Mouse (Mus musculus): Measurements from ENCODE around the gene Krtap7-1. TPM values are rescaled to one million over a fixed set of nuclear protein-coding genes. Genes with fewer than 3 reads are reported as not detected.

The Krtap7-1 gene
- total RNA-seq (2021), result under 1 TPM in 1 of 2 experiments, not detected in 1; 0.56 TPM
- long read RNA-seq, experiment 1, result 0 reads
- long read RNA-seq, experiment 2, result 0 reads

- DNase-seq, result no peak
Measured at GRCm38 (mm10) chr16:89508223-89508622, at the start of gene Krtap7-1. Gene Krtap7-1, minus strand, starts transcription at chr16:89508323.

GRCm38 (mm10) chr16:89550298-89550697, 42.2 kb upstream of the Krtap7-1 start:
- DNase-seq, result no peak

- DNase-seq, result no peak
Measured at GRCm38 (mm10) chr16:89538031-89538484, 29.9 kb upstream of the Krtap7-1 start.

GRCm38 (mm10) chr16:89537349-89537748, 29.2 kb upstream of the Krtap7-1 start:
- no peak for DNase-seq

- DNase-seq, result no peak
Measured at GRCm38 (mm10) chr16:89530547-89530946, 22.4 kb upstream of the Krtap7-1 start.

- DNase-seq, result no peak
Measured at GRCm38 (mm10) chr16:89529846-89530245, 21.7 kb upstream of the Krtap7-1 start.

- no peak for DNase-seq
Measured at GRCm38 (mm10) chr16:89528380-89528779, 20.3 kb upstream of the Krtap7-1 start.

- DNase-seq, result no peak
Measured at GRCm38 (mm10) chr16:89520996-89521395, 12.9 kb upstream of the Krtap7-1 start.

GRCm38 (mm10) chr16:89520555-89520954, 12.4 kb upstream of the Krtap7-1 start:
- DNase-seq, result no peak

- no peak for DNase-seq
Measured at GRCm38 (mm10) chr16:89520091-89520490, 12.0 kb upstream of the Krtap7-1 start.

- peak; percentile 26 for DNase-seq
Measured at GRCm38 (mm10) chr16:89517635-89518034, 9.5 kb upstream of the Krtap7-1 start.

GRCm38 (mm10) chr16:89513431-89513830, 5.3 kb upstream of the Krtap7-1 start:
- DNase-seq, result no peak

GRCm38 (mm10) chr16:89503571-89503970, 4.6 kb downstream of the Krtap7-1 start:
- DNase-seq, result no peak

- no peak for DNase-seq
Measured at GRCm38 (mm10) chr16:89501870-89502269, 6.3 kb downstream of the Krtap7-1 start.

- DNase-seq, result no peak
Measured at GRCm38 (mm10) chr16:89497002-89497401, 11.1 kb downstream of the Krtap7-1 start.

GRCm38 (mm10) chr16:89495394-89496153, 12.5 kb downstream of the Krtap7-1 start:
- DNase-seq, result no peak

- no peak for DNase-seq
Measured at GRCm38 (mm10) chr16:89487852-89488251, 20.3 kb downstream of the Krtap7-1 start, which contains the start of gene Krtap8-1. Gene Krtap8-1, minus strand, starts transcription at chr16:89487952.

GRCm38 (mm10) chr16:89477679-89478314, 30.3 kb downstream of the Krtap7-1 start:
- no peak for DNase-seq

- DNase-seq, result no peak
Measured at GRCm38 (mm10) chr16:89461189-89461588, 46.9 kb downstream of the Krtap7-1 start.

Measured in gastrocnemius, postnatal 10 days (tissue).